Mouse (Mus musculus) retina, adult 2 months (tissue): ENCODE results near the gene Ern1.

Experiments used
- DNase-seq: peaks from one replicate; pipeline ENCODE4 v3.0.0-alpha.2; 2012; ENCODE audit warnings: low read depth, low spot score

The Ern1 gene

DNA sequence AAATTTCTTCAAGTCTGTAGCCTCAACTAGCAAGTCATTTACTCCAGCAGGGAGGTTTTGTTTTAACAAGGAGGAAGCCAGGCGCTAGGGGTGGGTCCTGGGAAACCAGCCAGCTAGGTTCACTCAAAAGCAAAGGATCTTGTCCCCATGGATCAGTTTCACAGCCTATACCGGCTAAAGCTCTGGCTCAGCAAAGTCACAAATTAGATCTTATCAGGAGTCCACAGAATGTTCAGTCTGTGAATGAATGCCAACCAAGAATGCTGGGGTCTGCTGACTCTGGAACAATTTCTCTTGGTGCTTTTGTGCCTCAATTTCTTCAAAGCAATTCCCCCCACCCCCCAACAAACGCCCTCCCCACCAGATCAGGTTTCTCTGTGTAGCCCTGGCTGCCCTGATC lies 98.0 kb downstream of the Ern1 start:
- no peak for DNase-seq

DNA sequence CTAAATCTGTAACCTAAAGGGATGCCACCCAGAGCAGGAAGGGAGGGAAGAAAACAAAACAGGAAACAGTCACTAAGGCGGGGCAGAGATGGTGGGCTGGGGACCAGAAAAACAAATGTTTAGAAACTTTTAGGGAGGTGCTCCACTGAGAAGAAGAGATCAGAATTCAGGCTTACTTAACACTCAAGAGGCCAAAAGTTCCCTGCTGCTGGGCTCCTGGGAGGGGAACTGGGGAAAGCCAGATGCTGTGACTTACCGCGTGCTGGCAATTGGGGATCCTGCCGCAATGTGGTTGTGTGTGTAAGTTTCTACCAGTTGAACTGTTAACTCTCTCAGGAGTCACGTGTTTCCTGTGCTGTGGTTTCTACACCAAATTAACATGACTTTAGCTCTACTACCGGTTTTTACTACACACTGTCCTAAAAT lies 99.8 kb downstream of the Ern1 start, which contains the start of gene Icam2:
TSS of gene Icam2 (minus strand) at position 285 of the 426 bp plus-strand sequence.
- no peak for DNase-seq

DNA sequence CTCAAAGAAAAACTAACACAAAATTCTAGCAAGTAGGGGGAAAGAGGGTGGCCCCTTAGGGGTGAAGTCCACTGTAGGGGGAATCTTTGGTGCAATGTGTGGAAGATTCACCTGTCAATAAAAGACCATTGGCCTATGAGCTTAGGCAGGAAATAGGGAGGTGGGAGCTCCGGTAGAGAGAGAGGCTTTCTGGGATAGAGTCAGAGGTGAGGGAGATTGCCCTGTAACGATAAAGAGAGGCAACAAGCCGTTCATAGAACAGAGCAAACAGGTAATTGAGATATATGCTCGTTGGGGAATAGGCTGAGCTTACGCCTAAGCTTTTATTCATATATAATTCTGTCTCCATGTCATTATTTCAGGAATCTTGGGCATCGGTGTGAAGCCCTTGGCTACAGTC lies 100.6 kb downstream of the Ern1 start:
- no peak for DNase-seq

DNA sequence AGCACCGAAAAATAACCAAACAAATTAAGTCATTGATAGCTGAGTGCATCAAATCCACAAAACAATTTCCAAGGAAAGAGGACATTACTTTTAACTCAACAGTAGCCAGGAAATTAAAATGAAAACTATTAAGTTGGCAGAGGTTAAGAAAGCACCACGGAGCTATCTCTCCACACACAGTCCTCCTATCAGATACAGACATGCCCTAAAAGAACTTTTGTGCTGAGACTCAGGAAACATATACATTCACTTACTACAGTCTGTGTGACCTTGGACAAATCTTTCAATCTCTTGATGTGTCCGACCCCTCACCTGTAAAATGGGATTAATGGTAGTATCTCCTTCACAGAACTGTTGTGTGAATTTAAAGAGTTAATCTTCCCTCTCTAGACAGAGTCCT lies 101.2 kb downstream of the Ern1 start:
- DNase-seq, result no peak

DNA sequence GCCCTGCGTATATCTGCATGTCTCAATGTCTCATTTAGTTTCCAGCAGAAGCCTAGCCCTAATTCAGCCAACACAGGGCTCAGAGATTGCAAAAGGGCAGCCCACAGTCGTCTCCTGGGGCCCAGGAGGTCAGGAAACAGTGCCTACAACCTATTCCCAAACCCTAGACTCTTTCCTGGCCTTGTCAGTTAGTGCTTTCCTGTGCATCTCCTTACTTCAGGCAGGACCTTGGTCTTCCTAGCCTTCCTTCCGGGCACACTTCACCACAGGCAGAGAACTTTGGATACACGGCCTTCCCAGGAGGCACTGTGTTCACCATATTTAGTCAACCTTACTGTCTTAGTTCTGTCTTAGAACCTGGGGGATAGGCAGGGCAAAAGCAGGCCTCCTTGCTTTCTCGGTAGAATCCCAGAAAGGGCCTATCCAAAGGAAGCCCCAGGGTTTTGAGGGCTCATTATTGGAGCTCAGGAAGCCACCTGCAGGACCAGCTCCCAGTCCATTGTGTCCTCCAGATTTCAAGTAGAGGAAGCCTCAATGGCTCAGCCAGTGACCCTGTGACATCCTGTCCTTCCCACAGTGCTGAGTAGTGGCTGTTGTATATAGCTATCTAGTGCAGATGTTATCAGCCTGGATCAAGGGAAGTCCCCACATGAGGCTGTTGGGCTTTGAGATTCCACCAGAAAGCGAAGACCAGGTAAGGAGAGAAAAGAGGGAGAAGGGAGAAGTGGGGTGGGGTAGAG lies 104.4 kb downstream of the Ern1 start:
- DNase-seq, result no peak

DNA sequence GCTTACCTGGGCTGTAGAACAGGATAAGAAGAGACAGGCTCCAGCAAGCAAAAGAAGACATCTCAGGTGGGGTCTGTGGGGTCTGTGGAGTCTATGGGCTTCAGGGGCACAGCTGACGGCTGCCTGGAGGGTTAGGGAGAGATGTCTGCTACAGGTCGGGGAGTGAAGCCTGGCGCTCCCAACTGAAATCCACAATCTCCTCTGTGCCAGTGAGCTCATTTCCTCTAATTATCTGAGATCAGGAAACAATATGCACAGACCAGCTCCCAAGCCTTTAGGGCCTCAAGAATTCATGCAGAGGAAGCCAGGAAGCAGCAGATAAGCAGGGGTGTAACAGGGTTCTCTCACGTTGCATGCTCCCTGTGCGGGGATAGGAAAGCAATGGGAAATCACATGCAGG lies 105.2 kb downstream of the Ern1 start:
- DNase-seq, result no peak

DNA sequence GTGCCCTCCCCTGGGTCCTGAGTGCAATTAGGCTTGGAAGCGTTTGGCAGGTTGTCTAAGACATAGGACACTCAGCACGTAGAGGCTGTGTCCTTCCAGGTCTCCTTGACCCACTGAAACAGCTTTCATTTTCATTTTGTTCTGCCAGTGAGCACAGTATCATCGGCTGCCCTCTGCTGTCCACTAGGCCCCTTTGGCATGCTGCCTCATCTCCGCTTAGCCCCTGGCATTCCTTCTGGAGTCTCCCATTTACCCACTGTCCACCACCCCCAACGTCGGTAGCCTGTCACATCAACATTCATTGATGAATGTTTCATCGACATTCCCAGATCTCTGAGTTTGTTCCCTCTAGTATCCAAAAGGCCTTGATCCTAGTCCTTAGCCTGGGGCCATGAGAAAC lies 105.8 kb downstream of the Ern1 start:
- DNase-seq, result no peak

DNA sequence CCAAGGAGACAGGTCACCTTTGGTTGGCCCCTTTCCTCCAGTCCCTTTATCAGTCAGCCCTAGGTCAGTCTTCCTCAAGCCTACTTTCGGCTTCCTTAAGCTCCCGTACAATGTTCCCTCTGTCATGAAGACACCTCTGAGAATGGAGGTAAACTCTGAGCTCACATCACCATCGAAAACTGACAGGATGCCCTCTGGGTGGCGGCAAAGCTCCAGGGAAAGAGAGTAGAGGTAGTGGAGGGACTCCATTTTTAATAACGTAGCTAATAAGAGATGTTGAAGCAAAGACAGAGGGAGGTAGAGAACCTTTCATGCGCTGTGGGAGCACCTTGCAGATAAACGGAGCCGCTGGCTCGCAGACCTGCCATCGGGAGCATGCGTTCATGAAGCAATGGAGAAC lies 106.6 kb downstream of the Ern1 start:
- no peak for DNase-seq

DNA sequence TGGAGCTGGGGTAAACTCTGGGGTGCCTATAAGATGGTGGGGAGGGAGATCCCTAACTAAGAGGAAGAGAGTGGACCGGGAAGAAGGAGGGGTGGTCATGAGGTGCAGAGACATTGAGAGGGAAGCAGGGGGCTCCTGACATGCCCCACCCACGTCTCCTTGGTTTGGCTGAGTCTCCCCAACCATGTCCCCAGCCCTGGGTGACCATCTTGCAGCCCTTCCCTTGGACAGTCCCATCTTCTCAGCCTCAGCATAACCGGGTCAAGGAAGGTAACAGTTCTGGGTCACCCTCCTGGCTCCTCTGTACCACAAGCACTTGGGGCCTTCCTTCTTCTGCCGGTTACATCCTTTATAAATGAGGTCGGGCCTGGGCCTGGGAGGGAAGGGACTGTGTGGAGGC lies 112.7 kb downstream of the Ern1 start:
- DNase-seq, result no peak

DNA sequence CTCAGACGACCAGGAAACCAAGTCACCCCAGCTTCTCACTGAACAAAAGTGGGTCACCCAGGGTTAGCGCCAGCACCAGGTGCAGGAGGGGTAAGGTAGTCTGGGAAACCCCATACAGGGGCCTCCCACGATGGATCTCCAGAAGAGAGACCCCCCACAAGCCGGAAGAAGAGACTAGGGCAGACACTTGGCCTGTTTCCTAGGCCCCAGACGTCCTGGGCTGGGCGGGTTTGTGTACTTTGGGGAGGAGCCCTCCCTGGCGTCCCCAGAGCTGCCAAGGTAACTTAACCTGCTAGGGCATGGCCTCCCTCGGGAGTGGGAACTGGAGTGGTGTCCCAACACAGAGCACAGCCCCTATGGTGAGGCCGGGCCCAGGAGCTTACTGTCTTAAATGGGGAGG lies 113.1 kb downstream of the Ern1 start:
- no peak for DNase-seq

DNA sequence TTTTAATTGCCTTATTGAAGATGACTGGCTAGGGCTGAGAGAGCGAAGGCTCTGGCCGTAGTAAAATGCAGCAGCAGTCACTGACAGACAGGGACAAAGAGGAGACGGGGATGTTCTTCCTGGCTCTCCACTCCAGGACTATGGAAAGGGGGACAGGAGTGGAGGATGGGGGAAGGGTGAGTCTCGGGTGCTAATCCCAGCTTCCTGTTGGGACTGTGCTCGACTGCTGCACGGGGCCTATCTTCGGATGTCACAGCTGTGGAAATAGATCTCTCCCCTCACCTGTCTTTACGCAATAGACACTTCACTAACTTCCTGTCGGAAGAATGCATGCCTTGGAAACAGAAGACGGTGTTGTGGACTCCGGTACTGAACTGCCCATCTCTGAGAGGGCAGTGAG lies 113.7 kb downstream of the Ern1 start:
- DNase-seq, result no peak

DNA sequence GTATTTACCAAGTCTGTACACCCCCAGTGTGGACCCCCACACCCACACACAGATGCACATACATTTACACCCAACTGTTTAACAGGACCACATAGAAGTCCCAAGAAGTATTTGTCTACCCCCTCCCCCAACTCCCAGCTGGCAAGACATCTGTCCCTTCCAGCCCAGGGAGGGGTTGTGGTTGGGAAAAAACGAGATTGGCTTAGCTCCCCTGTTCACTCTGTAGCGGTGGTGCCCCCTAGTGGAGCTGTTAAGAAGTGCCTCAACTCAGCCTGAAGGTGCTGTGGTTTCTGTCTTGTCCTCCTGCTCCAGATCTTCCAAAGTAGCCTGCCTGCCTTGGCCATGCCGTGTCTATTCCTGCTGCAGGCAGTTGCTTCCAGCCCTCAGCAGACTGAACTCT lies 121.3 kb downstream of the Ern1 start:
- peak; percentile 68 for DNase-seq

DNA sequence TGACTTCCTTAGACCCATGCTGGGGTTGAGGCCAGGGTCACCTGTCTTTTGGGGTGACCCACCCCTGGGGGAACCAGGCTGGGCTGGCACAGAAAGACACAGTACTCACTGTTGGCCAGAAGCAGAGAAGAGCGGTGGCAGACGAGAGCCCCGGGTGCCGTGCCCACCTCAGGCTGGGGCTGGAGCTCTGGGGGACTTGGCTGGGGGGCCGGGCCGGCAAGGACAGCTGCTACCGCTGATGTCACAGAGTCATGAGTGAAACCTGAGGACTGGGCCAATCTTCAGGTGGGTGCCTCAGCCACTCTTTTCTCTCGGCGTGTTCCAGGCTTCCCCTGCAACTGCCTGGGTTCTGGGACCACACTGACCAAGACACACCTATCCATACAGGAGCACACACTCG lies 122.3 kb downstream of the Ern1 start, which contains the start of gene Prr29:
TSS of gene Prr29 (plus strand) at position 107 of the 400 bp plus-strand sequence.
- DNase-seq, result no peak

DNA sequence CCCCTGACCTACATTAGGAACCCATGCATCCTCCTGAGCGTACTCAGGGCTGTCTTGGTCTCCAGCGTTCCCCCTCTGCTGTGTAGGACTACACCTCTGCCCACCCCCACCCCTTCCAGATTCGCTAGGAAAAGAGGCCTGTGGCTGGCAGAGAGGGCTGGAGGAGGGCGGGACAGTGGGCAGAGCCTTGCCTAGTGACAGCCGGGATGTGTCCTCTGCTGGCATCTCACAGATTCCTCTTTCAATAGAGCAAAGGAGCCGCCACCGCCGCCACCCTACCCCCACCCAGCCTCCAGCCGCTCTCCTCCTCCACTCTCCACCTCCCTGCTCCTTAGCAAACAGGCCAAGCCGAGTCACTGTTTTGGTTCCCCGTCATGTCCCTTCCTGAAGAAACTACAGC lies 122.9 kb downstream of the Ern1 start:
- DNase-seq, result no peak

DNA sequence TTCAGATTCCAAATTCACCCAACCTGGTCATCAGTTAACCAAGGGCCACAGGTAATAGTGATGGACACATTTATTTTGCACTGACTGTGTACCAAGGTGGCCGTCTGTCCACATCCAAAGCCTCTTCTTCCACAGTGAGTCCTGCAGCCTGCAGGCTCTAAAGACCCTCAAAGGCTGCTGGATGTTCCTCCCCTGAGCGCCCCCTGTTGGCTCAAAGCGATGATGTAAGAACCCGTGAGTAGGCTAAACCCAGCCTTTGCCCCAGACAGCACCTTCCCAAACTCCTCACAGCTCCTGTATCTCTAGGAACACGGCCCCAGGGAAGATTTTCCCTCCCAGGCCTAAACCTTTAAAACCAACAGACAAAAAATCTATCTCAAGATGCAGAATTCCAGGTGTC lies 128.3 kb downstream of the Ern1 start:
- no peak for DNase-seq

DNA sequence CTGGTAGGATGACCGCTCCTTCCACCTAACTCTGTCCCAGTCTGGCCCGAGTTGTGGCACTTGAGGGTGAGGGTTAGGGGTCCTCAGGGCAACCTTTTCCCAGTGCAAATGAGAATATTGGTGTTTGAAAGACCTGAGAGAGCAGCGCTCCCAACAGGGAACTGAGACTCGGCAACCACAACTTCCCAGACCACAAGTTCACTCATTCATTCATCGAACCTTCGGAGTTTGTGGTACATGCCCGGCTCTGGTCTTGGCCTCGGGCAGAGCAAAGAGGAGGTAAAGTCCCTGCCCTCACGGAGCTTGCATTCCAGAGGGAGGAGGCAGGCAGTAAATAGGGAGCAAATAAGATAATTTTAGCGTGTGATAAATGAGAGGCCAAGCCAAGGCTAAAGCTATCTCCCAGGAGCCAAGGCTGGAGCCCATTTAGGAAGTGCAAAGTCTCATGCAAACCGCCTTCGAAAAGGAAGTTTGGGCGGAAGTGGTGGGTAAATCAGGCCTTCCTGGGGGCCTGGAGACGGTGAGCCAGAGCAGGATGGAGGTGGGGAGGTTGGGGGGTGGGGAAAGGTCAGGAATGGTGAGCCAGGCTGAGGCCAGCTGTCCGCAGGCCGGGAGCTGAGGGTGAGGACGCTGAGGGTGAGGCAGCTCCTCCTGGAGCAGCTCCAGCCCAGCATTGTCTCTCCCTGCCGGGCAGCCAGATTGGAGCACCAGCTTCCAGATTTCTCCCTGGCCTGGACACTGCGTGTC lies 132.1 kb downstream of the Ern1 start:
- no peak for DNase-seq

DNA sequence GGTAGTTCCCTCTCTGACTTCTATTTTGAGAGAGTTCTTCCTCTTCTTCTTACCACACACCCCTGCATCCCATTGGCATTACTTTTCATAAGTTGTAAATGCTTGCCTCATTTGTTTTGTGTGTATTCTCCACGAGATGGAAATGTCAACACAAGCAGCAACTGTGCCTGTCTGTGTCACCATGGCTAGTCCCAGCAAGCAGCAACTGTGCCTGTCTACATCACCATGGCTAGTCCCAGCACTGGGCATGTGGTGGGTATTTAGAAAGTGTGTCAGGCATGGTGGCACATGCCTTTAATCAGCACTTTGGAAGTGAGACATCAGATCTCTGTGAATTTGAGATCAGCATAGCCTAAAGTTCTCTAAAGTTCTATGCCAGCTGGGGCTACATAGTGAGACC lies 133.5 kb downstream of the Ern1 start:
- no peak for DNase-seq

DNA sequence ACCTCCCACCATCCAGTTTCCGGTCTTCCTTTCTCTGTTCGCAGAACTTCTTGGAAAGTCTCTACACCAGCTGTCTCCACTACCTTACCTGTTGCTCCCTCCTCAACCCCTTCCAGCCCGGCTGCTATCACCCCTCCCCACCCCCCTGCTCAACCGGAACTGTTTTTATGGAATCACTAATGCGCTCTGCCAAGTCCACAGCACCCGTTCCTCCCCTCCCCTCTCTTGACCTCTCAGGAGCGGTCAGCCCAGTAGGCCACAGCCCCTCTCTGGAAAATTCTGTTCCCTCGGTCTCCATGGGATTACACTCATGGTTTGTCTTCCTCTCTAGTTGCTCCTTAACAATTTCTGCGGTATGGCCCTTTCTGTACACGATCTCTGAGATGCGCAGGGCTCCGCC lies 134.5 kb downstream of the Ern1 start, which contains the start of gene Scn4a:
TSS of gene Scn4a (minus strand) at position 101 of the 400 bp plus-strand sequence.
- DNase-seq, result no peak

DNA sequence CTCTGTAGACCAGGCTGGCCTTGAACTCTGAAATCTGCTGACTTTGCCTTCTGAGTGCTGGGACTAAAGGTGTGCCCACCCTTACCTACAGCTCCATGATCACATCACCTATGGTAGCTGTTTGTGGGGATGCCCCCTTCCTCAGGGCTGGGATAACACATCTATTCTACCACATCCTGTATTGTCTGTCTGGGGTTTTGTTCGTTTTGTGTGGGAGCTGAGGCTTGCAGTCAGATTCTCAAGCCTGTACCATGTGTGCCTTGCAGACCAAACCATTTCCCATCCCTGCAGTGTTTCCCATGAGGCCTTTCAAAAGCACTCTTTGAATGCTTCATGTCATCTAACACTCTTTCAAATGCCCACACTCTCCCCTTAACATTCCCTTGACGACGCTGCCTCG lies 135.7 kb downstream of the Ern1 start:
- DNase-seq, result no peak

DNA sequence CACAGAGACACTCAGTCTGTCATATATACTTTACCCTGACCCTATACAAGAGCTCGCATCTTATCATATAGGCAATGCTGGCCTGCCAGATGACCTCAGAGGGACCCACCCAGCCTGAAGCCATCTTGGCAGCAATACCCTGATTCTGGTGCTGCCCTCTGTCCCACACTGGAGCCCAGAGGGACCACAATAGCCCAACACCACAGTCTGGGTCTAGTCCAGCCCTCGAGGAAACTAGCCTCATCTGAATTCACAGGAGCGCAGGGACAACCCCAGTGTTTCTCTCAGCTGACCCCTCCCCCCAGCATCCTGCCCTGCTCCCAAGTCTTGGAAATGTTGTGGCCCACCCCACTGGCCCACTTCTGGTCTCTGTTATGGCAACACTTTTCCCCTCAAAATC lies 136.4 kb downstream of the Ern1 start:
- DNase-seq, result no peak

DNA sequence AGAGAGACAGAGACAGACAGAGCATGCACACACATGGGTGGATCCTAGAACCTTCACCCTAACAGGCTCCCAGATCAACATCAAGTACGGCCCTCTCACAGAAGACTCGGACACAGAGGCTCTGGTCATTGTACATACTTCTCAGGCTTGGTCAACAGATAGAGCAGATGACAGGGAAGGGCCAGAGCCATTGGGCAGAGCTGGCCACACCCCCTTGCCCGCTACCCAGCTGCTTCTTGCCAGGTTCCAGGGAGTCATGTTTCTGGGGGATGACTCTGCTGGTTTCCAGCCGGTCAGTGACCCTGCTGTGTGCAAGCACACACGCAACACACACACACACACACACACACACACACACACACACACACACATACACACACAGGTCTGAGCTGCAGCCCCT lies 136.8 kb downstream of the Ern1 start:
- no peak for DNase-seq

DNA sequence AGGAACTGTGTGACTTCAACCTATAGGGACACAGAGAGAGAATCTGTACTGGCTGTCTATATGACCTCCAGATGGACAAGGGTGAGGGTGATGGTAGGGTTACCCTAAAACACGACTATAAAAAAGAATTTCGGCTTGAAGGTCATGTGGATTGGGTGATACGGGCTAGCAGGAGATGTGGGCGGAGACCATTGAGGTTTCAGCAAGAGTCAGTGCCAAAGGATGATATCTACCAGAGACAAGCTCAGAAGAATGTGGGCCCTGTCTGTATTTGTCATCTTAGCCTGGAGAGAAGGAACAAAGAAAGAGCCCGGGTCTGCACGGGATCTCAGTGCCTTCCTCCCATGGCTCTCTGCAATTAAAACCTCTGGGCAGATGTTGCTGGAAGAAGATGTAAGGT lies 137.9 kb downstream of the Ern1 start:
- DNase-seq, result no peak

DNA sequence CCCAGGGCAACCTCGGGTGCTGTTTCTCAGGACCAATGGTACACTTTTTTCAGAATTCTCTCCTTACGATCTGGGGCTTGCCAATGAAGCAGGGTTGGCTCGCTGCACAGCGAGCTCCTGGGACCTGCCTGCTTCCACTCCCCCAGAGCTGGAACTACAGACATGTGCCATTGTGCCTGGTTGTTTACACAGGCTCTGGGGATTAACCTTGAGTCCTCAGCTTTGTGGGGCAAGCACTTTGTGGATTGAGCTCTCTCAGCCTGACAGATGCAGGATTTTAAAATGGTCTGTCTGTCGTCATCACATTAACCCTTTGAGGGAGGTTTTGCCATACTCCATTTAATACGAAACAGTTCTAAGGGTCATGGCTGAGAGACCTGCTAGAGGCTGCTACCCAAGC lies 142.7 kb downstream of the Ern1 start:
- peak; percentile 75 for DNase-seq
